Mouse (Mus musculus) bone marrow, adult 2 months (tissue): Measurements from ENCODE around the gene Pon2. TPM values are rescaled to one million over a fixed set of nuclear protein-coding genes. Genes with fewer than 3 reads are reported as not detected.
A peak's percentile ranks its signal among the peaks of the same experiment; 100 is the strongest.
"Not testable (repeated sequence)": the region's sequence is repeated elsewhere in the genome, so short reads cannot be mapped to it uniquely, and the experiment has no call there.

ENCODE experiments used
- H3K27ac ChIP-seq: fragments of 200-500 bp; 2 replicates; pipeline ENCODE4 v1.5.1; 2012; ENCODE audit warnings: low read depth, mild to moderate bottlenecking, control low read depth, inconsistent platforms, low read length; ENCODE audit not compliant: control insufficient read depth, poor library complexity, insufficient read depth
- H3K4me1 ChIP-seq: fragments of 200-500 bp; 2 replicates; pipeline ENCODE4 v1.6.1; 2011; ENCODE audit warnings: low read length; ENCODE audit not compliant: control insufficient read depth, insufficient read depth
- H3K4me3 ChIP-seq: fragments of 200-500 bp; replicated peaks from 2 replicates; pipeline ENCODE3; 2011; ENCODE audit warnings: mild to moderate bottlenecking, low read depth, low read length, control low read depth; ENCODE audit not compliant: control insufficient read depth
- CTCF ChIP-seq: fragments of 200-500 bp; IDR thresholded peaks from 2 replicates; pipeline ENCODE4 v1.5.1; 2011; ENCODE audit warnings: low read length, control low read depth; ENCODE audit not compliant: control insufficient read depth, insufficient read depth
- POLR2A ChIP-seq: fragments of 200-500 bp; IDR thresholded peaks from 2 replicates; pipeline ENCODE4 v1.6.1; 2011; ENCODE audit warnings: low read depth, mild to moderate bottlenecking, control low read depth, low read length, borderline replicate concordance; ENCODE audit not compliant: control insufficient read depth
- WGBS: fragments of 180-500 bp; shearing (Covaris S2); methylation state at CpG from one replicate; pipeline ENCODE4 v1.1.7; 2018; 5-methylcytosine and 5-hydroxymethylcytosine counted together
- polyA plus RNA-seq: library from polyadenylated mRNA; stranded (reverse); fragments of >200 nt; gene quantifications from 2 replicates; pipeline ENCODE4 v1.2.4, GENCODE M21; 2011; ENCODE audit warnings: low replicate concordance; ENCODE audit not compliant: missing spikeins, insufficient read depth, insufficient read length

Gene Pon2
- 25.4 and 38.7 TPM in 2 replicates for polyA plus RNA-seq

- Histone ChIP-seq H3K4me3 (peak within 1 kb of the TSS; percentile 80), H3K27ac (peak within 1 kb of the TSS; percentile 99), H3K4me1 (peaks cover 3% of the 10 kb centered on the region; the same call in 1 of the 2 replicates)
- peak; percentile 95 for TF ChIP-seq POLR2A
- no peak for TF ChIP-seq CTCF
- WGBS: under 1% methylated on average over 47 of the region's 47 CpGs
Measured at GRCm38 (mm10) chr6:5298092-5298554, at the start of gene Pon2. Gene Pon2 (minus strand): TSS chr6:5298455.

GRCm38 (mm10) chr6:5344255-5344654 lies 46.0 kb upstream of the Pon2 start:
- Histone ChIP-seq H3K4me1 (no peaks in the 10 kb centered on the region), H3K27ac (no peak overlapping the region), H3K4me3 (no peak overlapping the region)
- WGBS: 70% methylated on average over 6 of the region's 6 CpGs
- TF ChIP-seq POLR2A (no peak), CTCF (no peak)

GRCm38 (mm10) chr6:5339283-5339682 lies 41.0 kb upstream of the Pon2 start:
- H3K27ac ChIP-seq: not testable (repeated sequence)
- 35% methylated on average over 1 of the region's 1 CpGs for WGBS

GRCm38 (mm10) chr6:5338781-5339180 lies 40.5 kb upstream of the Pon2 start:
- H3K27ac ChIP-seq, H3K4me3 ChIP-seq, H3K4me1 ChIP-seq: not testable (repeated sequence)
- WGBS: 82% methylated on average over 4 of the region's 4 CpGs

More at GRCm38 (mm10) chr6:5339283-5339682, 41.0 kb upstream of the Pon2 start:
- H3K4me1 ChIP-seq, H3K4me3 ChIP-seq: not testable (repeated sequence)

- H3K4me3 ChIP-seq, H3K27ac ChIP-seq, H3K4me1 ChIP-seq: not testable (repeated sequence)
Measured at GRCm38 (mm10) chr6:5336016-5336415, 37.8 kb upstream of the Pon2 start.

- WGBS: 87% methylated on average over 5 of the region's 5 CpGs
Measured at GRCm38 (mm10) chr6:5334021-5334420, 35.8 kb upstream of the Pon2 start.

GRCm38 (mm10) chr6:5332560-5333150 lies 34.4 kb upstream of the Pon2 start:
- WGBS: 83% methylated on average over 3 of the region's 3 CpGs
- Histone ChIP-seq H3K4me3 (no peak overlapping the region), H3K4me1 (no peaks in the 10 kb centered on the region), H3K27ac (no peak overlapping the region)
- no peak for TF ChIP-seq CTCF
- TF ChIP-seq POLR2A: no peak

More at GRCm38 (mm10) chr6:5334021-5334420, 35.8 kb upstream of the Pon2 start:
- H3K4me3 ChIP-seq: no peak overlapping the region
- H3K27ac ChIP-seq: no peak overlapping the region
- no peaks in the 10 kb centered on the region for H3K4me1 ChIP-seq
- no peak for TF ChIP-seq POLR2A
- TF ChIP-seq CTCF: no peak

- Histone ChIP-seq H3K4me3 (no peak overlapping the region), H3K27ac (no peak overlapping the region), H3K4me1 (no peaks in the 10 kb centered on the region)
- 76% methylated on average over 2 of the region's 2 CpGs for WGBS
- no peak for TF ChIP-seq CTCF
- TF ChIP-seq POLR2A: no peak
Measured at GRCm38 (mm10) chr6:5325122-5325521, 26.9 kb upstream of the Pon2 start.

- H3K4me3 ChIP-seq, H3K4me1 ChIP-seq, H3K27ac ChIP-seq: not testable (repeated sequence)
- WGBS: 93% methylated on average over 6 of the region's 6 CpGs
Measured at GRCm38 (mm10) chr6:5324101-5324500, 25.8 kb upstream of the Pon2 start.

GRCm38 (mm10) chr6:5316630-5317029 lies 18.4 kb upstream of the Pon2 start:
- Histone ChIP-seq H3K4me1 (peaks cover 4% of the 10 kb centered on the region), H3K4me3 (no peak overlapping the region), H3K27ac (no peak overlapping the region)
- WGBS: 94% methylated on average over 9 of the region's 9 CpGs
- TF ChIP-seq POLR2A (no peak), CTCF (no peak)
